Mouse (Mus musculus): Measurements from ENCODE around the gene Madcam1.

Gene Madcam1

GRCm38 (mm10) chr10:79654946-79655395, 9.4 kb upstream of the Madcam1 start:
- no peak overlapping the region for H3K4me3 ChIP-seq (replicated peaks; ENCODE audit: low read length)
- TF ChIP-seq POU5F1 (IDR thresholded peaks at IDR 0.05; ENCODE audit: borderline replicate concordance, low read length) (no peak), NANOG (IDR thresholded peaks at IDR 0.05; ENCODE audit: borderline replicate concordance, low read length) (no peak), CTCF (conservative IDR thresholded peaks at IDR 0.05; ENCODE audit: low read length) (no peak)

GRCm38 (mm10) chr10:79658829-79659228, 5.5 kb upstream of the Madcam1 start:
- Histone ChIP-seq H3K4me3 (replicated peaks; ENCODE audit: low read length) (no peak overlapping the region), H3K27me3 (ENCODE audit: insufficient read depth, low read length) (peaks cover 16% of the 10 kb centered on the region; the same call in 1 of the 2 replicates), H3K36me3 (ENCODE audit: insufficient read depth, low read length) (no peaks in the 10 kb centered on the region), H3K9me3 (ENCODE audit: low read length) (no peaks in the 10 kb centered on the region), H3K4me1 (replicated peaks; ENCODE audit: low read depth, low read length) (peaks cover 40% of the 10 kb centered on the region)
- TF ChIP-seq CTCF (conservative IDR thresholded peaks at IDR 0.05; ENCODE audit: low read length) (peak; percentile 48), NANOG (IDR thresholded peaks at IDR 0.05; ENCODE audit: borderline replicate concordance, low read length) (no peak), POU5F1 (IDR thresholded peaks at IDR 0.05; ENCODE audit: borderline replicate concordance, low read length) (no peak)

More at GRCm38 (mm10) chr10:79654946-79655395, 9.4 kb upstream of the Madcam1 start:
- H3K36me3 ChIP-seq (ENCODE audit: insufficient read depth, low read length), result no peaks in the 10 kb centered on the region
- H3K4me1 ChIP-seq (replicated peaks; ENCODE audit: low read depth, low read length), result peaks cover 3% of the 10 kb centered on the region
- H3K27me3 ChIP-seq (ENCODE audit: insufficient read depth, low read length), result peaks cover 32% of the 10 kb centered on the region
- no peaks in the 10 kb centered on the region for H3K9me3 ChIP-seq (ENCODE audit: low read length)

- no peak overlapping the region for H3K4me3 ChIP-seq (replicated peaks; ENCODE audit: low read length)
- peaks cover 12% of the 10 kb centered on the region; the same call in 1 of the 2 replicates for H3K27me3 ChIP-seq (ENCODE audit: insufficient read depth, low read length)
- no peaks in the 10 kb centered on the region for H3K36me3 ChIP-seq (ENCODE audit: insufficient read depth, low read length)
- peaks cover 54% of the 10 kb centered on the region for H3K4me1 ChIP-seq (replicated peaks; ENCODE audit: low read depth, low read length)
- peak; percentile 71 for TF ChIP-seq CTCF (conservative IDR thresholded peaks at IDR 0.05; ENCODE audit: low read length)
- no peak for TF ChIP-seq NANOG (IDR thresholded peaks at IDR 0.05; ENCODE audit: borderline replicate concordance, low read length)
- no peaks in the 10 kb centered on the region for H3K9me3 ChIP-seq (ENCODE audit: low read length)
These were observed 4.1 kb upstream of the Madcam1 start for GRCm38 (mm10) chr10:79660298-79660697.

- H3K4me1 ChIP-seq (replicated peaks; ENCODE audit: low read depth, low read length), result peaks cover 69% of the 10 kb centered on the region
- peak overlapping the region; percentile 71 for H3K4me3 ChIP-seq (replicated peaks; ENCODE audit: low read length)
- H3K36me3 ChIP-seq (ENCODE audit: insufficient read depth, low read length), result no peaks in the 10 kb centered on the region
- H3K9me3 ChIP-seq (ENCODE audit: low read length), result no peaks in the 10 kb centered on the region
- H3K27me3 ChIP-seq (ENCODE audit: insufficient read depth, low read length), result no peaks in the 10 kb centered on the region
- TF ChIP-seq NANOG (IDR thresholded peaks at IDR 0.05; ENCODE audit: borderline replicate concordance, low read length) (no peak), POU5F1 (IDR thresholded peaks at IDR 0.05; ENCODE audit: borderline replicate concordance, low read length) (no peak), CTCF (conservative IDR thresholded peaks at IDR 0.05; ENCODE audit: low read length) (no peak)
These were observed 2.5 kb upstream of the Madcam1 start for GRCm38 (mm10) chr10:79661861-79662260.

- Histone ChIP-seq H3K9me3 (ENCODE audit: low read length) (no peaks in the 10 kb centered on the region), H3K4me3 (replicated peaks; ENCODE audit: low read length) (peak overlapping the region; percentile 73), H3K36me3 (ENCODE audit: insufficient read depth, low read length) (no peaks in the 10 kb centered on the region), H3K4me1 (replicated peaks; ENCODE audit: low read depth, low read length) (peaks cover 73% of the 10 kb centered on the region), H3K27me3 (ENCODE audit: insufficient read depth, low read length) (no peaks in the 10 kb centered on the region)
- TF ChIP-seq CTCF (conservative IDR thresholded peaks at IDR 0.05; ENCODE audit: low read length) (no peak), POU5F1 (IDR thresholded peaks at IDR 0.05; ENCODE audit: borderline replicate concordance, low read length) (no peak), NANOG (IDR thresholded peaks at IDR 0.05; ENCODE audit: borderline replicate concordance, low read length) (no peak)
These were observed 692 bp downstream of the Madcam1 start for GRCm38 (mm10) chr10:79665051-79665450.

- peak overlapping the region; percentile 45 for H3K4me3 ChIP-seq (replicated peaks; ENCODE audit: low read length)
- peaks cover 59% of the 10 kb centered on the region for H3K4me1 ChIP-seq (replicated peaks; ENCODE audit: low read depth, low read length)
- peaks cover 6% of the 10 kb centered on the region for H3K36me3 ChIP-seq (ENCODE audit: insufficient read depth, low read length)
- H3K27me3 ChIP-seq (ENCODE audit: insufficient read depth, low read length), result no peaks in the 10 kb centered on the region
- no peaks in the 10 kb centered on the region for H3K9me3 ChIP-seq (ENCODE audit: low read length)
- TF ChIP-seq CTCF (conservative IDR thresholded peaks at IDR 0.05; ENCODE audit: low read length), result no peak; the same call in 1 of the 2 replicates
- no peak for TF ChIP-seq NANOG (IDR thresholded peaks at IDR 0.05; ENCODE audit: borderline replicate concordance, low read length)
- no peak for TF ChIP-seq POU5F1 (IDR thresholded peaks at IDR 0.05; ENCODE audit: borderline replicate concordance, low read length)
These were observed 2.1 kb downstream of the Madcam1 start for GRCm38 (mm10) chr10:79666493-79666892.

GRCm38 (mm10) chr10:79668076-79668475, 3.7 kb downstream of the Madcam1 start:
- Histone ChIP-seq H3K4me3 (replicated peaks; ENCODE audit: low read length) (no peak overlapping the region), H3K4me1 (replicated peaks; ENCODE audit: low read depth, low read length) (peaks cover 56% of the 10 kb centered on the region)
- TF ChIP-seq POU5F1 (IDR thresholded peaks at IDR 0.05; ENCODE audit: borderline replicate concordance, low read length) (no peak), CTCF (conservative IDR thresholded peaks at IDR 0.05; ENCODE audit: low read length) (no peak), NANOG (IDR thresholded peaks at IDR 0.05; ENCODE audit: borderline replicate concordance, low read length) (no peak)

GRCm38 (mm10) chr10:79668771-79669575, 4.6 kb downstream of the Madcam1 start, which contains the start of gene Tpgs1:
Gene Tpgs1, plus strand, starts transcription at chr10:79669369.
- TF ChIP-seq CTCF (conservative IDR thresholded peaks at IDR 0.05; ENCODE audit: low read length) (peak; percentile 93), POU5F1 (IDR thresholded peaks at IDR 0.05; ENCODE audit: borderline replicate concordance, low read length) (no peak), NANOG (IDR thresholded peaks at IDR 0.05; ENCODE audit: borderline replicate concordance, low read length) (no peak)
- H3K36me3 ChIP-seq (ENCODE audit: insufficient read depth, low read length), result peaks cover 23% of the 10 kb centered on the region
- peaks cover 56% of the 10 kb centered on the region for H3K4me1 ChIP-seq (replicated peaks; ENCODE audit: low read depth, low read length)
- H3K4me3 ChIP-seq (replicated peaks; ENCODE audit: low read length), result peak within 1 kb of the TSS; percentile 100
- H3K9me3 ChIP-seq (ENCODE audit: low read length), result no peaks in the 10 kb centered on the region
- no peaks in the 10 kb centered on the region for H3K27me3 ChIP-seq (ENCODE audit: insufficient read depth, low read length)

More at GRCm38 (mm10) chr10:79668076-79668475, 3.7 kb downstream of the Madcam1 start:
- Histone ChIP-seq H3K27me3 (ENCODE audit: insufficient read depth, low read length) (no peaks in the 10 kb centered on the region), H3K36me3 (ENCODE audit: insufficient read depth, low read length) (peaks cover 17% of the 10 kb centered on the region), H3K9me3 (ENCODE audit: low read length) (no peaks in the 10 kb centered on the region)
